Mouse (Mus musculus): ENCODE measurements around the gene Tdgf1.

Tdgf1 gene

DNA sequence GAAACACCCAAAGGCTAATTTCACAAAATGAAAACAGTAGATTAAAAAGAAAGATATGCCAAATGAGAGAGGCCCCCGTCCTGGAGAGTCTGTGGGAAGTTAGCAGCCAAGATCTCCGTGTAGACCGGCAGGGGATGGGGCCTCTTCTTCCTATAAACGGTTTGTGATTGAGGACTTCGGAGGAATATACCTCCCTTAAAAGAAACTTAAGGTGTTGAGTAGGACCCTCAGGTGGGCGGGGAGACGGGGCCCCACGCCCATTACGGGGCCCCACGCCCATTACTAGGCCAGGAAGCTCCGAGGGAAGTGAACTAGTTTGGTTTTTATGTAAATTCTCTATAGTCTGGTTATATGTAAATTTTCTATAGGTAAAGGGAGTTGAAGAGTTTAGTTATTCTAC lies at the start of gene Tdgf1:
Gene Tdgf1, minus strand, starts transcription at position 233 of the 400 bp plus-strand sequence.
- no peak for DNase-seq

DNA sequence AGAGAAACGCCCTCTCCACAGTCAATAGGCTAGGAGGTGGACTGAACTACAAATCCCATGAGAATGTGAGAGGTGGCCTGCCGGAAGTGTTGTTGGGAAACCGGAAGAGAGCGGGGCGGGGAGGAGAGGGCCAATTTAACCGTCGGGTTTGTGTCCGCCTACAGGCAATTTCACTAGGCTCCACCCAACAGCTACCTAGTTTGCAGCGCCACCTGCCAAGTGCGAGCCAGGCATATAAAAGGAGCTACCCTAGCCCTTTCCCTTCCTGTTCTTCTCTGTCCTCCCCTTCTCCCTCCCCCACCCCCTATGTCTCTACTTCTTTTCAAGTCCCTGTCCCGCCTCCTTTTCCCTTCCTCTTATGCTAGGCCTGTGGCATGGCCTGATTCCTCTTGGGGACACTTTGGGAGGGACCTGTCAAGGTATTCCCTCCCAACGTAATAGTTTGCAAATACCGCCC lies 48.8 kb upstream of the Tdgf1 start:
- DNase-seq, result peak; percentile 67

DNA sequence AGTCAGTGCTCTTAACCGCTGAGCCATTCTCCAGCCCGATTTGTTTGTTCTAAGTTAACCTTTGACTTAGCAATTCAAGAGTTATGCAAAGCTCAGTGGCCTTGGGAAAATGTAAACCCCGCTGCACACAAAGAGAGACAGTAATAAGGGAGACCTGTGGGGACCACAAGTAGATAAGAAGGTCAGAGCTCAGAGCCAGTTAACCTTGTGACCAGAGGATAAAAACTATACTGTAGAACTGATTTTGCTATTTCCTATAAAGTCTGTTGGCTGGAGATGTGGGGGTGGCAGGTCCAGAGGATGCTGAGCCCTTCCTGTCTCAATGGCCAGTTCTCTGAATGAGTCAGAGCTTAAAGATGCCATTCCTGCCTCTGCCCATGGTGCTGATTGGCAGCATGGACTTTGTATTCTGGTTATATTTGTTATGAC lies 47.3 kb upstream of the Tdgf1 start:
- DNase-seq, result no peak

DNA sequence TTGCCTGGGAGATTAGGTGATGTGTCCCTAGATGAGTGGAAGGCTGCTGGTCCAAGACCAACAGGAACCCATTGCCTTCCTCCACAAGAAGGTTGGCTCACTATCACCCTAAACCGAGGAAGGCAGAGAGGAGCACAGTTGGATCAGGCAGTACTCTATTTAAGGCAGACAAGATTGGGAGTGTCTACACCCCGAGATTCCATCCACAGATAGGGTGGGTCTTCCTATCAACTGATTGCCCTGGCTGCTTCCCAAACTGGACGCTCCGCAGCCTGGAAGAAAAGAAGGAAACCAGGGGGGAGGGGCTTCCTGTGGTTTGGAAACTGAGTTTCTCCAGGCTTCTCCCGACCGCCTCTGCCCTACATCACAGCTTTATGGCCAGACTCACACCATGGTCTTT lies 44.2 kb upstream of the Tdgf1 start, which contains the start of gene Rtp3:
Gene Rtp3, minus strand, starts transcription at position 380 of the 400 bp plus-strand sequence.
- DNase-seq, result no peak

GRCm38 (mm10) chr9:110989543-110989942 lies 43.6 kb upstream of the Tdgf1 start:
- no peak for DNase-seq

DNA sequence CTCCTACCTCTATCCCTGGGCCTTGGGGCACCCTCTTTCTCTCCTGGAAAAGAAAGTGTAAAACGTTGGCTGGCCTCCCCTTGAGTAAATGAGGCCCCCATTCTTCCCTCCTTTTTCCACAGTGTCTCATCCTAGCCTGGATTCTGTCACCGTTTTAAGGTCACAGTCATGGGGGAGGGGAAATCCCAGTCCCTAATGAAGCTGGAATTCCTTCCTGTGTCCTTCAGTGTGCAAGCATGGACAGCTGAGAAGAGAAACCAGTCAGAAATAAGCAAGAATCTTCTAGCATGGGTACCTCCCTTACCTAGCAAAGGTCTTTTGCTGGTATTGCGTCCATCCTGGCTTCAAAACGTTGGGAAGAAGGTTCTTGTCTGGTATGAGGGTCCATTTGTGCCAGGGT lies 43.2 kb upstream of the Tdgf1 start:
- no peak for DNase-seq

- no peak for DNase-seq
Observed at GRCm38 (mm10) chr9:110988078-110988477, 42.1 kb upstream of the Tdgf1 start.

GRCm38 (mm10) chr9:110987331-110987730 lies 41.4 kb upstream of the Tdgf1 start:
- DNase-seq, result no peak

- no peak for DNase-seq
Observed at GRCm38 (mm10) chr9:110985951-110986350, 40.0 kb upstream of the Tdgf1 start.

GRCm38 (mm10) chr9:110985541-110985940 lies 39.6 kb upstream of the Tdgf1 start:
- DNase-seq, result no peak

- DNase-seq, result no peak
Observed at GRCm38 (mm10) chr9:110984096-110984495, 38.1 kb upstream of the Tdgf1 start.

DNA sequence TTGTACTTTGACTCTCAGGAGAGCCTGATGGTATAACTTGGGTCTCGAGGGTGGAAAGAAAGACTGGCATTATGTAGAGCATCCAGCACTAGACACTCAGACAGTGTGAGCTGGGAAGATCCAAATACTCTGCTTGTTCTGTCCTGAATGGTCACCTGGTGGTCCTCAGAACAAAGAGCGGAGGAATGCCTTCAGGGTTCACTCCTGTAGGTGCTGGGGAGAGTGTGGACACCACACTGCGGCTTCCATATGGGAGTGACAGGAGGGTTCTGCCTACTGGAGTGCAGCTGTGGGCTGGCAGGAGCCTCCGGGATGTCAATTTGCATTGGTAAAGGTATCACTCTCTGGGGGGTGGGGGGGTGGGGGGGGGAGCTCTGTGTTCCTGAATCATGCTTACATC lies 36.4 kb upstream of the Tdgf1 start:
- DNase-seq, result no peak

GRCm38 (mm10) chr9:110979411-110979810 lies 33.5 kb upstream of the Tdgf1 start:
- no peak for DNase-seq

DNA sequence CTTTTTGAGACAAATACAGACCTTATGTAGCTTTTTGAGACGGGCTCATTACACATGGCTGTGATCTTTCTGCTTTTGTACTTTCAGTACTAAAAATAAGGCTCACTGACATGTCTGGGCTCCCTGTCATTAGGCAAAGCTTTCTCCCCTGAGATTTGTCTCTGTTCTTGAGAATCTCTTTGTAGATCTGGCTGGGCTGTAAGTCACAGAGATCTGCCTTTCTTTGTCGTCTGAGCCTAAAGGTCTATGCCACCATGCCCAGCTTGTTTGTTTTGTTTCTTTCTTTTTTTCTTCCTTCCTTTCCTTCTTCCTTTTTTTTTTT lies 19.9 kb upstream of the Tdgf1 start:
- DNase-seq, result no peak

DNA sequence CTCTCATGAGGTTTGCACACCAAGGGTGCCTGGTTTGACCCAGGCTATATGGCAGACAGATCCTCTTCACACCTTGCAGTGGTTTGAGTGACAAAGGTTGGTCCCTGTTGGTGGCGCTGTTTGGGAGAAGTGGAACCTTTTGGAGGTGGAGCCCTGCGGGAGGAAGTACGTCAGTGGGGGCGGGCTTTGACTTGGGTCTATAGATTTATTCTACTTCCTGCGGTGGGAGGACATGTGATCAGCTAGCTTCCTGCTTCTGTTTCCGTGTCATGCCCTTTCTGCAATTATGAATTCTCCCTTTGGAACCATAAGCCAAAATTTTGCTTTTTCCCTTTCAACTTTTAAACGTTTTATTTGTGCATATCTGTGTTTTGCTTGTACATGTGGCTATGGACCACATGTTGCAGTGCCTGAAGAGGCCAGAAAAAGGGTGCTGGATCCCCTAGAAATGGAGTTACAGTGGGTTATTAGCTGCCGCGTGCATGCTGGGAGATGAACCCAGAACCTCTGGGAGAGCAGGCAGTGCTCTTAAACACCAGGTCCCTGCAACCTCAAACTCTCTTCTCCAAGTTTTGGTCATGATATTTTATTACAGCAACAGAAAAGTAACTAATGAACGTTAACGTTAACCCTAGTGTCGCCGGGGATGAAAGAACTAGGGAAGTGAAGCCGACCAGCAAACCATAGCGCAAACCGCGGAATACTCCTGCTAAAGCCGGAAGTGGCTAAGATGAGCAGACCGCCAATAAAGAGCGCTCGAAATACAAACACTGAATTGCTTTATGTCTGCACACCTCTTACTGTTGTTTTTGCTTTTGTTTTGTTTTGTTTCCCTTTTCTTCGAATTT lies 19.3 kb upstream of the Tdgf1 start:
- no peak for DNase-seq

DNA sequence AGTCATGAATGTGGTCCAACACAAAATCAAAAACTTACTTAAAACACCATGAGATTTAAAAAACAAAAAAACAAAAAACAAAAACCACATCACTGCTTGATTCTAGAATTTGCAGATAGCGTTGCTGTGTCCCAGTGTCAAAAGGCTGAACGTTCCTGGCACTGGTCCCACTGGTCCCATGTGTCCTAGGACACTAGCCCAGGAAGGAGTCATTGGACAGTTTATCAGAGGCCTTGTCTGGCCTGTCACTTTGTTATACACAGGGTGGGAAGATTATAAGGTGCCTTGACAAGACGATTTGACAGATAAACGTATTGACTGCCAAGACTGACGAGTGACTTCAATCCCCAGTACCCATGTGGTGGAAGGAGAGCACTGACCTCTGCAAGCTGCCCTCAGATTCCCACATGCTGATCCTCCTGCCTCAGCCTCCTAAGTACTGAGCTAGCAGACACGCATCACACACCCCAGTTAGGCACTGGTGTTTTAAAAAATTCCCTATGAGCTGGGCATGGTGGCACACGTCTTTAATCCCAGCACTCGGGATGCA lies 17.7 kb upstream of the Tdgf1 start:
- no peak for DNase-seq

DNA sequence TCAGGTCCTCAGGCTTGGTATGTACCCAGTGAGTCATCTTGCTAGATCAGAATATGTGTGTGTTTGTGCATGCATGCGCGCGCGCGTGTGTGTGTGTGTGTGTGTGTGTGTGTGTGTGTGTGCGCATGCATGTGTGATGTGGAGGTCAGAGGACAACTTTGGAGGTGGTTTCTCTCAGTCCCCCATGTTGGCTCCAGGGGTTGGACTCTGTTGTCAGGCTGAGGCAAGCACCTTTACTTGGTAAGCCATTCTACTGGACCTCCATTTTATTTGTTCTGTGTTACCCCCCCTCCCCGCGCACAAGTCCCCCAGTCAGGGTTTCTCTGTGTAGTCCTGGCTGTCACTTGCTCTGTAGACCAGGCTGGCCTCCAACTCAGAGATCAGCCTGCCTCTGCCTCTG lies 15.4 kb upstream of the Tdgf1 start:
- DNase-seq, result no peak

- DNase-seq, result no peak
Observed at GRCm38 (mm10) chr9:110960230-110961149, 14.5 kb upstream of the Tdgf1 start.

GRCm38 (mm10) chr9:110959669-110960068 lies 13.7 kb upstream of the Tdgf1 start:
- no peak for DNase-seq

DNA sequence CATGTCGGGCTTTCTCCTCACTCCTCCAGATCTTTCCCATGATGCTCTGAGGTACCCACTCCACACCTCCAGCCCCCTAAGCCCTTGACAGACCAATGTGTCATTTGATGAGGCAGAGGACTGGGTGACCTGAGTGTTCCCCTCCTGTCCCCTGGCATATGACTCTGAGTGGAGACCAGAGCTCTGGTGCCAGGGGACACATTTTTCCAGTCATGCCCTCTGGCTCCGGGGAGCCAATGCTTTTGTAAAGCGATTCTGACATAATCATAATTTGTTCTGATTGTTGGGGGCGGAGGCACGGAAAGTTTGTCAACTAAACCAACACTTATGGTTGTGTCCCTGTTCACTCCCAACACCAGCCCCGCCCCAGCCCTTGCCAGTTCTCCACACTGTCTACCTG lies 10.0 kb upstream of the Tdgf1 start:
- DNase-seq, result no peak

- DNase-seq, result no peak
Observed at GRCm38 (mm10) chr9:110954681-110955445, 8.9 kb upstream of the Tdgf1 start.

All from right cerebral cortex, postnatal 14 days (tissue).